Mouse (Mus musculus) liver, embryonic 14.5 days (tissue): Measurements from ENCODE around the gene Cela3a. TPM values are rescaled to one million over a fixed set of nuclear protein-coding genes. Genes with fewer than 3 reads are reported as not detected.

Experiments
- ATAC-seq: fragments of 200-750 bp; cut with Nextera tagmentation; 2 replicates; pipeline ENCODE4 v1.8.0; 2017; ENCODE audit warnings: moderate number of reproducible peaks, mild to moderate bottlenecking, moderate library complexity; ENCODE audit not compliant: insufficient read depth
- DNase-seq, 3 experiments: peaks; one replicate each; pipeline ENCODE4 v3.0.0-alpha.2; 2012 to 2013; ENCODE audit warnings: low read depth in 3 of 3, low spot score in 3 of 3
- H3K27ac ChIP-seq: fragments of 300-500 bp; sonication (generic); 2 replicates; pipeline ENCODE4 v1.5.1; 2014; ENCODE audit warnings: moderate library complexity, mild to moderate bottlenecking, control low read depth, inconsistent platforms
- H3K27me3 ChIP-seq: fragments of 300-500 bp; sonication (generic); 2 replicates; pipeline ENCODE4 v1.6.1; 2014; ENCODE audit warnings: mild to moderate bottlenecking, low read length, moderate library complexity; ENCODE audit not compliant: control insufficient read depth, insufficient read depth
- H3K36me3 ChIP-seq: fragments of 300-500 bp; sonication (generic); replicated peaks from 2 replicates; pipeline ENCODE4 v1.6.1; 2014; ENCODE audit warnings: low read depth; ENCODE audit not compliant: control insufficient read depth, insufficient read depth
- H3K4me1 ChIP-seq, 2 experiments: fragments of 200-500 bp in 1 of 2; fragments of 300-500 bp in 1 of 2; sonication (generic) in 1 of 2; replicated peaks; 2 replicates each; pipeline ENCODE4 v1.6.1; 2012 to 2014; ENCODE audit warnings: antibody characterized with exemption in 1 of 2, inconsistent platforms in 1 of 2, low read length in 1 of 2; ENCODE audit not compliant: control insufficient read depth in 2 of 2, insufficient read depth in 2 of 2
- H3K4me2 ChIP-seq: fragments of 300-500 bp; sonication (generic); 2 replicates; pipeline ENCODE4 v1.6.1; 2014; ENCODE audit warnings: low read depth, mild to moderate bottlenecking, control low read depth, moderate library complexity
- H3K4me3 ChIP-seq, 2 experiments: fragments of 200-500 bp in 1 of 2; fragments of 300-500 bp in 1 of 2; sonication (generic) in 1 of 2; 2 replicates each; pipeline ENCODE4 v1.5.1; 2012 to 2014; ENCODE audit warnings: low read depth in 2 of 2, low read length in 2 of 2, mild to moderate bottlenecking in 2 of 2, control low read depth in 1 of 2, inconsistent platforms in 1 of 2, moderate library complexity in 1 of 2; ENCODE audit not compliant: insufficient read depth in 1 of 2
- H3K9ac ChIP-seq: fragments of 300-500 bp; sonication (generic); replicated peaks from 2 replicates; pipeline ENCODE4 v1.6.1; 2014; ENCODE audit warnings: mild to moderate bottlenecking, control low read depth, moderate library complexity
- H3K9me3 ChIP-seq: fragments of 300-500 bp; sonication (generic); 2 replicates; pipeline ENCODE4 v1.6.1; 2016; ENCODE audit warnings: low read length, mixed read lengths; ENCODE audit not compliant: control insufficient read depth
- CTCF ChIP-seq: IDR thresholded peaks from 2 replicates; pipeline ENCODE4 v1.5.1; 2016; ENCODE audit warnings: antibody characterized with exemption, low read depth, control low read depth
- EP300 ChIP-seq: IDR thresholded peaks from 2 replicates; pipeline ENCODE4 v1.6.1; 2016; ENCODE audit warnings: antibody characterized with exemption, low read depth
- WGBS: fragments of 180-500 bp; shearing (Covaris S2); extraction: QIAGEN DNeasy Blood & Tissue Kit; methylation state at CpG from one replicate; pipeline ENCODE4 v1.1.7; 2014; ENCODE audit not compliant: insufficient replicate concordance; 5-methylcytosine and 5-hydroxymethylcytosine counted together
- polyA plus RNA-seq, 2 experiments: library from polyadenylated mRNA; depleted of rRNA in 1 of 2; stranded (reverse) in 1 of 2; unstranded in 1 of 2; fragments of >200 nt; fragmentation: Nextera tagmentation in 1 of 2; extraction: Ambion mirVana in 1 of 2; gene quantifications; 2 replicates each; pipeline versions ENCODE4 v1.2.1 to v1.2.3; 2012 to 2014

The Cela3a gene
- polyA plus RNA-seq, 2 experiments, result not detected

- H3K36me3 ChIP-seq, result no peaks in the 10 kb centered on the region
- H3K4me1 ChIP-seq, result peaks cover 0 to 16% of the 10 kb centered on the region in 2 experiments; a peak in 2 of 4 replicates
- H3K4me2 ChIP-seq, result peak overlapping the region; percentile 37
- WGBS, result 61% methylated on average over 16 of the region's 16 CpGs
- TF ChIP-seq EP300 (no peak), CTCF (no peak)
- no peaks in the 10 kb centered on the region for H3K27me3 ChIP-seq
- no peak for DNase-seq
- no peak overlapping the region for H3K9ac ChIP-seq
- no peak overlapping the region; a peak in 1 of 4 replicates for H3K4me3 ChIP-seq
- H3K9me3 ChIP-seq, result no peaks in the 10 kb centered on the region
- no peak overlapping the region for H3K27ac ChIP-seq
- 0 out of 2 replicates have a peak, but pooled peaks have one; percentile 22 for ATAC-seq
Measured at GRCm38 (mm10) chr4:137371596-137372523, 37.7 kb downstream of the Cela3a start.

GRCm38 (mm10) chr4:137369954-137370750, 39.4 kb downstream of the Cela3a start:
- H3K4me3 ChIP-seq, result peak overlapping the region; percentile 34 to 47
- 13% methylated on average over 27 of the region's 29 CpGs for WGBS
- ATAC-seq, result peak; percentile 42; the same call in 1 of the 2 replicates
- no peak overlapping the region for H3K27ac ChIP-seq
- no peaks in the 10 kb centered on the region for H3K9me3 ChIP-seq
- no peaks in the 10 kb centered on the region for H3K27me3 ChIP-seq
- peak overlapping the region; percentile 57 for H3K4me2 ChIP-seq
- TF ChIP-seq CTCF (no peak), EP300 (no peak)
- H3K9ac ChIP-seq, result no peak overlapping the region; the same call in 1 of the 2 replicates
- no peak for DNase-seq
- H3K4me1 ChIP-seq, result peaks cover 0 to 16% of the 10 kb centered on the region in 2 experiments; a peak in 2 of 4 replicates
- H3K36me3 ChIP-seq, result no peaks in the 10 kb centered on the region

- DNase-seq (no peak), ATAC-seq (no peak)
- no peaks in the 10 kb centered on the region for H3K27me3 ChIP-seq
- WGBS, result 3% methylated on average over 1 of the region's 1 CpGs
- no peak for TF ChIP-seq CTCF
- TF ChIP-seq EP300, result no peak
- no peak overlapping the region for H3K4me3 ChIP-seq
- H3K9ac ChIP-seq, result no peak overlapping the region
- H3K27ac ChIP-seq, result no peak overlapping the region
- no peak overlapping the region for H3K4me2 ChIP-seq
- H3K4me1 ChIP-seq, result peaks cover 0 to 15% of the 10 kb centered on the region in 2 experiments; a peak in 2 of 4 replicates
- no peaks in the 10 kb centered on the region for H3K9me3 ChIP-seq
- H3K36me3 ChIP-seq, result no peaks in the 10 kb centered on the region
Measured at GRCm38 (mm10) chr4:137368198-137368597, 41.4 kb downstream of the Cela3a start.

- no peak overlapping the region for H3K27ac ChIP-seq
- no peak for DNase-seq
- no peak overlapping the region for H3K4me3 ChIP-seq
- no peak for ATAC-seq
- 6% methylated on average over 5 of the region's 5 CpGs for WGBS
- no peak overlapping the region for H3K9ac ChIP-seq
- no peaks in the 10 kb centered on the region for H3K36me3 ChIP-seq
- H3K4me1 ChIP-seq, result peaks cover 0 to 15% of the 10 kb centered on the region in 2 experiments; a peak in 2 of 4 replicates
- no peaks in the 10 kb centered on the region for H3K27me3 ChIP-seq
- TF ChIP-seq EP300, result no peak
- TF ChIP-seq CTCF, result no peak
- no peak overlapping the region for H3K4me2 ChIP-seq
- H3K9me3 ChIP-seq, result no peaks in the 10 kb centered on the region
Measured at GRCm38 (mm10) chr4:137367275-137368088, 42.1 kb downstream of the Cela3a start.
